Mouse (Mus musculus): ENCODE measurements around the gene 1810062G17Rik. TPM values are rescaled to one million over a fixed set of nuclear protein-coding genes. Genes with fewer than 3 reads are reported as not detected.

Gene 1810062G17Rik
- total RNA-seq, 2 experiments from 2014 or later, result 1.5 TPM; not detected in 1

DNA sequence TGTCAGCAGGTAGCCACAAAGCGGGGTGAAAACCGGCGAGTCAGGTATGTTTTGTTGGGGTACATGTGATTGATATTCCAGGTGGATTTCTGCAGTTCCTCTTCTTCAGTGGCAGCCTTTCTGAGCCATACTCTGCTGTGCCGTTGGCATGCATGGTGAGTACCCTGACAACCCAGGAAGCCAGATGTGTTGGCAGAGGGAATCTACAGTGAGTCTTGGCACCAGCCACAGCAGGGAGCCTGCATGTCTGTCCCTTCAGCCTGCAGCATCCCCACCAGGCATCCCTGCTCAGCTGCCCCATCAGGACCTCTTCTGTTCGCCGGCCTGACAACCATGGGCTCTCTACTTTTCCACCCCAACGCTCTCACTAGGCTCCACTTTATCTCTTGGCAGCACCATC, 25.8 kb downstream of the 1810062G17Rik start:
- no peak for DNase-seq (ENCODE audit: low spot score in 2 of 2)

DNA sequence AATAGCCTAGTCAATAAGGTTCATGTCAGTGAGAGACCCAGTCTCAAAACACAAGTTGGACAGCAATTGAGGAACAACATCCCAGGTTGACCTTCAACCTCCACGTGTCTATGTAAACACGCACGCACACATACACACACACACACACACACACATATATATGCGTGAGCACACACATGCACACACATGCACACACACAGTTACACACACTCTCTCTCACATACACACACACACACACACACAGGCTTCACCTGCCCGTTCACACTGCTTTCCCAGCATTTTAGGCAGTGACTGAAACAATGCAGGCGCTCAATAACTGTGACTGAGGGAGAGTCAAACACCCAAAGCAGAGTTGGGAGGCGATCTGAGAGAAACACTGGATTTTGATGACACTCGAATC, 29.6 kb downstream of the 1810062G17Rik start:
- no peak for DNase-seq (ENCODE audit: low spot score in 2 of 2)

DNA sequence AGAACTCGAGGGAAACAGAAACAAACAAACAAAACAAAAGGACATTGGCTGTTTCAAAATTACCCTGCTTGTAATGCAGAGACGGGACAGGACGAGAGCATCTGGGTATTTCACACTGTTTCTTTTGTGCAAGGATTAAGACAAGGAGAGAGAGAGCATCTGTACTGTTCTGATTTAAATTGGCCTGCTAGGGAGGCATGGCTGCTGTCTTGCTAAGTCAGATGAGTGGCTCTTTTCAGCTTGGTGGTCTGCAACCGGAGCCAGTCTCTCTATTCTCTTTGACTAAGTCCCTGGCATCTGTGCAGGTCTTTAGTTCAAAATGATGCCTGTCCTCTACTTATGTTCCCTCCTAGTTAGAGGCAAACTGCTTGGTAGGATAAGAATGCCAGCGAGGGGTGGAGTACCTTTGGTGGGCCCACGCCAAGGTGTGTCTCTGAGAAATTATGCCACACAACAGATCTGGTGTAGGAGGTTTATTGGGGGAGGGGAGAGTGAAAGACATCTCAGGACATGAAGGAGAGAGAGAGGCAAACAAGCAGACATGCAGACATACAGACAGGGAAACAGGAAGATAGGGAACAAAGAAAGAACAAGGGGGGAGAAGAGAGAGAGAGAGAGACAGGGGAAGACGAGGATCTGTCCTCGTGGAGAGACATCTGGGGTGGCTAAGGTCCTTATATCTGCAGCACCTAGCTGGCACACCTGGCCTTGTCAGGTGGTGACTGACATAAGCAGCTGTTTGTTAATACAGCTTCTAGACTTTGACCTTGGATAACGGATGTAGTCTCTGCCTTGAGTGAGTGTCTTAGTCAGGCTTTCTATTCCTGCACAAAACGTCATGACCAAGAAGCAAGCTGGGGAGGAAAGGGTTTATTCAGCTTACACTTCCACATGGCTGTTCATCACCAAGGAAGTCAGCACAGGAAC, 30.3 kb downstream of the 1810062G17Rik start:
- DNase-seq (ENCODE audit: low spot score in 2 of 2), result no peak

DNA sequence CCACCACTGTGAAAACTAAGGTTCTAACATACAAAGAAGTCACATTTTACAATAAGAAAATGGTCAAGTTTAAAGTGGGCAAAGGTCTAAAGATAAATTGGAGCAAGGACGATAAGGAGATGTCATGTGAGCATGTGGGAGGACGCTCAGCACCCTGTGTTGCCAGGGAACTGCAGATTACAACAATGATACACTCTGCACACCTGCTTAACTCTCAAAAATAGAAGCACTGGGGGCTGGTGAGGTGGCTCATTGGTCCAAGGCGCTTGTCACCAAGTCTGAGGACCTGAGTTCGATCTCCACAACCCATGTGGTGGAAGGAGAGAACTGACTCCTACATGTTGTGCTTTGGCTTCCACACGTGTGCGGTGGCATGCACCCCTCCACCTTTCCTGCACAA, 35.8 kb downstream of the 1810062G17Rik start:
- no peak for DNase-seq (ENCODE audit: low spot score in 2 of 2)

DNA sequence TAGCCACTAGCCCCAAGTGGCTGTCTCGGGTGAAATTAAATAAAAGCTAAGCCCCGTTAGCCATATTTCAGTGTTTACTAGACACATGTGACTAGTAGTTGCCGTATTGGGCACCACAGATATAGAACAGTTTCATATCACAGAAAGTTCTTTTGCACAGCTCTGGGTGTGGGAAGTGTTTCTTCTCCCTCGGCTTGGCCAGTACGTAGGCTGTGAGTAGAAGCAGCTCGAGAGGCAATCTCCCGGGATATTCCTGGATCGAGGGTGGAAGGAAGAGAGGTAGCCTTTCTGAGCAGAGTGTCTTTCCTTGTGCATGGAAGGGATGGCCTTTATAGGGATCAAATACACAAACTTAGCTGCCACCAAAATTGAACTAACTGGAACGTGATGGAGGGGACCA, 40.5 kb downstream of the 1810062G17Rik start:
- DNase-seq (ENCODE audit: low spot score in 2 of 2), result no peak

DNA sequence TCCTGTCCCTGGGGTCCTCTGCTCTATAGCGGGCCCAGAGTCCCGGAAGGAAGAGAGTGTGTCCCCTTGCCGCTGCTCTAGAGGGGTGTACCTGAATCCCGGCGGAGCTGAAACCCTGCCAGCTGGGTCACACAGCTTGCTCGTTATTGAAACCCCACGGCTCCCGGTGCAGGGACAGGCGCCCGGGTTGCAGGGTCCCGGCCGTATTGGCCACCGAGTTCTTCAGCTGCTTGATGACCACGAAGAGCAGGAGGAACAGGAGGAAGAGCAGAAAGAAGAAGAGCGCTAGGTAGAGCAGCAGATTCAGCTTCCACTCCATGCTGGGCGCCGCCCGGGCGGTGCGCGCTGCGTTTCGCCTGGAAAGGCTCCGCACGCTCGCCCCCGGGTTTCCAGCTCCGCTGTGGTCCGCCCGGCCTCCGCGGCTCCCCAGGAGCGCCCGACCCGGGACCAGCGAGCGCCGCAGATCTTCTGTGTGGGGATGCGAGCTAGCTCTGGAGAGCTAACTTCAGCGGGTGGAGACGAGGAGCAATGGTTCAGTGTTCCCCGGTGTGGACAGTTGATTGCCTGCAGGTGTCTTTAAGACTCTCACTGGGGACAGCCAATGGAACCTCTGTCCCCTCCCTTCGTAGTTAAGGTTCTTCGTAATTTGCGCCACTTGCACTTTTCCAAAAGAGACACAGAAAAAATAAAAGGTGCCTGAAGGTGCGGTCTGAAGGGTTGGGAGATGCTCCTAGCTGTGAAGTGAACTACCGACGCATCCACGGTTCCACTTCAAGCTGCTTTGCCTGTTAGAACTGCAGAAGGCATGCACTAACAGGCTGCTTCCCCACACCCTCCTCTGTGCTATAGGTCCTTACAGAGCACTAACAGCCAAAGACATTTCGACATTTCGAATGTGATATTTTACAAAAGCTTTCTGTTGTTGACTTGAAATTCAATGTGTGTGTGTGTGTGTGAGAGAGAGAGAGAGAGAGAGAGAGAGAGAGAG, 45.6 kb downstream of the 1810062G17Rik start, which contains the start of gene Gm11549:
Gene Gm11549, minus strand, starts transcription at position 741 of the 988 bp plus-strand sequence.
- peak; percentile 27 to 30 for DNase-seq (ENCODE audit: low spot score in 2 of 2)

DNA sequence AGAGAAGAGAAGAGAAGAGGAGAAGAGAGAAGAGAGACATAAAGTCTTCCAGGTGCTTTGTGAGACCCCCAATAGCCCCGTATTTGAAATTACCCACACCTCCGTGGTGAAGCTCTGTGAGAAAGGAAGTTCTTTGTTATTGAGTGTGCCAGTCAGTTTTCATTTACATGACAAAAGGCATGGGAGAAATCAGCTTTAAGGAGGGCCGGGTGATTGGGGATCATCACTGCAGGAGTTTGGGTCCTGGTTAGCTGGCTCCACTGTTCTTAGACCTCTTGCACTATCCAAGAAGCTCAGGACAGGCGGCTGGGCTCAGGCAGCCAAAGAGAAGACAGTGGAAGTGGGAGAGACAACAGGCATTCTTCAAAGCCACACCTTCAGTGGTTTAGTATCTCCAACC, 46.4 kb downstream of the 1810062G17Rik start:
- DNase-seq (ENCODE audit: low spot score in 2 of 2), result no peak

DNA sequence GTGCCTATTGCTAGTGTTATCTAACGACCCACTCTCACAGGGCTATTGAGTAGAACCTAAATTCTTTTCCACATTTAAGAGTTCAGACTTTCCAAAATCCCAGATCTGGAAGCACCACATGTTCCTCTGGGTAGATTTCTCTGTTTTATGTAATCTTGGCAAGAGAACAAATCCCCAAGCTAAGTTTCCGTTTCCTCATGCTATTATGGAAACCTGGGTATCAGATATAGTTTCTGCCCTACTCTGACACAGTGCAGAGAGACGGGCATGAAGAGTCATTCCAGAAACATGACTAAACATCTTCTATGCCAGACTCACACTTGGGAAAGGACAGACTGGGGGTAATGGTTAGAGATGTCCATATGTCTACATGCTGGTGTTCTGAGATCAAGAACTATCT, 48.7 kb downstream of the 1810062G17Rik start:
- DNase-seq (ENCODE audit: low spot score in 2 of 2), result no peak

DNA sequence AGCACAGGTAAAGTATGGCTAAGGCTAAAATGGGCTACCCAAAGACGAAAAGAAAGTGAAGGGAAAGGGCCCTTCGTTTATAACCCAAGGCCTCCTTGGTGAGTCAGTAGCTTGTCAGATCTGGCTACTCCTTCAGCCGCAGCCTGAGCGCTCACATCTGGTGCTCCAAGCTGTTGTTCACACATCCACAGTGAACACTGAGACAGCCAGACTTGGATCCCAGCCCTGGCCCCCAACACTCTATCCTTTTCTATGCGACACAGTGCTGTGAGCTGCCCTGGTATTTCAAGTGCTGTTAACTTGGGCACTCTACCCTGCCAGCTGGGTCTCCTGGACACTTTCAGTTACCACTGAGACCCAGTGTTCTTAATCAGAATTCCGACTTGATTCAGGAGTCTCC, 54.6 kb downstream of the 1810062G17Rik start:
- DNase-seq (ENCODE audit: low spot score in 2 of 2), result no peak

DNA sequence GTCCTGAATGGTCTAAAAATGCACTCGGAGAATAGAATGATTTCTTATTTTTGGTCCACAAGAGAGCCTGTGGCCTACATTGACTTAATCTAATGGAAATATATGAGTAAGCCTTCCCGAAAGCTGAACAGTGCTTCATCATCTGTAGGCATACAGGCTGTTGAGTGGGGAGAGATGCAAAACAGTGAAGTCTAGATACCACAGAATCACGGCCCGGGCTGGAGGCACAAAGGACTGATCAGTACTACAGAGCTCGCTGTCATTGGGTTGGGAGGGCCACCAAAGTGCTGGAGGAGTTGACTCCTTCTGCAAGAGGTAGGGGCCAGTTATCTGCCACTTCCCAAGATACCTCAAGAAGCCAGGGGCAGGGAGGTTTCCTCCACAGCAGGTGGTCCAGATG, 55.0 kb downstream of the 1810062G17Rik start:
- no peak for DNase-seq (ENCODE audit: low spot score in 2 of 2)

DNA sequence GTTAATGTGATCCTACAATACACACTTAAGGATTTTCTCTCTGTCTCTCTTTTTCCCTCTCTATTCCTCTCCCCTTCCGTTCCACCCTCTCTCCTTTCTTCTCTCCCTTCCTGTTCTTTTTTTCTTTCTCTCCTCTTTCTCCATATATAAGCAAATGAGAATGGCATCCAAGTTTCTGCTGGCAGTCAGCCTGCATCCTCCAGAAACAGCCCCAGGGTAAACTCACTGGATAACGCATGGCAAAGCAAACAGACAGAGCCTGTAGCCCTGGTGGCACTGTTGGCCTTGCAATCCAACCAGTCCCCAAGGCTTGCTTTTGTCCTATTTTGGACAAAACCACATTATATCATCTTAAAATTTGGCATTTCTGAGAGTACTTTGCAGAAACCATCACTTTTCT, 55.5 kb downstream of the 1810062G17Rik start:
- DNase-seq (ENCODE audit: low spot score in 2 of 2), result no peak

Small RNA genes within 50 kb of the gene (microRNA-seq; reads per million reads assigned to microRNA genes)
- gene Mir7009 (ENCODE audit: borderline number of aligned reads in 2 of 2), result 0.61 to 1.9 reads per million in 2 experiments

Other genes with a start within 250 kb of the 1810062G17Rik start
- gene Anxa5, start within 50 bp of the 1810062G17Rik start, total RNA-seq (2021), result 100 to 1,000 TPM; 616 to 644 TPM
- not detected for gene Gm11549, start 45.9 kb downstream of the 1810062G17Rik start, total RNA-seq (2021)
- 10 to 100 TPM; 26.7 to 31.5 TPM for gene Exosc9, start 76.7 kb downstream of the 1810062G17Rik start, total RNA-seq (2021)
- 1 to 10 TPM; 1.3 to 1.5 TPM for gene Ccna2, start 96.2 kb downstream of the 1810062G17Rik start, total RNA-seq (2021)
- 1 to 10 TPM; 6.7 to 7.7 TPM for gene Bbs7, start 137.5 kb downstream of the 1810062G17Rik start, total RNA-seq (2021)
- gene Trpc3, start 214.2 kb downstream of the 1810062G17Rik start, total RNA-seq (2021), result 1 to 10 TPM; 1.6 to 2.6 TPM